Mouse (Mus musculus) midbrain, embryonic 12.5 days (tissue): ENCODE data around the gene Mvb12a. TPM values are rescaled to one million over a fixed set of nuclear protein-coding genes. Genes with fewer than 3 reads are reported as not detected.

Experiments used
- ATAC-seq: fragments of 200-750 bp; cut with Nextera tagmentation; 2 replicates; pipeline ENCODE4 v1.8.0; 2017; ENCODE audit warnings: low read depth, moderate TSS enrichment, moderate library complexity; ENCODE audit not compliant: low FRiP score
- H3K27ac ChIP-seq: fragments of 300-500 bp; sonication (generic); replicated peaks from 2 replicates; pipeline ENCODE4 v1.5.1; 2016; ENCODE audit warnings: mild to moderate bottlenecking
- H3K27me3 ChIP-seq: fragments of 300-500 bp; sonication (generic); 2 replicates; pipeline ENCODE4 v1.6.1; 2016; ENCODE audit warnings: mild to moderate bottlenecking
- H3K36me3 ChIP-seq: fragments of 300-500 bp; sonication (generic); 2 replicates; pipeline ENCODE4 v1.6.1; 2016
- H3K4me1 ChIP-seq: fragments of 300-500 bp; sonication (generic); 2 replicates; pipeline ENCODE4 v1.6.1; 2016
- H3K4me2 ChIP-seq: fragments of 300-500 bp; sonication (generic); replicated peaks from 2 replicates; pipeline ENCODE4 v1.6.1; 2016; ENCODE audit warnings: mild to moderate bottlenecking, moderate library complexity
- H3K4me3 ChIP-seq: fragments of 300-500 bp; sonication (generic); 2 replicates; pipeline ENCODE4 v1.5.1; 2016; ENCODE audit warnings: mild to moderate bottlenecking
- H3K9ac ChIP-seq: fragments of 300-500 bp; sonication (generic); replicated peaks from 2 replicates; pipeline ENCODE4 v1.6.1; 2016; ENCODE audit warnings: mild to moderate bottlenecking, moderate library complexity
- H3K9me3 ChIP-seq: fragments of 300-500 bp; sonication (generic); 2 replicates; pipeline ENCODE4 v1.6.1; 2016; ENCODE audit warnings: mild to moderate bottlenecking
- WGBS: fragments of 180-500 bp; shearing (Covaris S2); methylation state at CpG from one replicate; pipeline ENCODE4 v1.1.7; 2016; 5-methylcytosine and 5-hydroxymethylcytosine counted together
- polyA plus RNA-seq: library from polyadenylated mRNA; unstranded; fragments of >200 nt; fragmentation: Nextera tagmentation; extraction: Ambion mirVana; gene quantifications from 2 replicates; pipeline ENCODE4 v1.2.1, GENCODE M21; 2016

Gene Mvb12a
- polyA plus RNA-seq, 1 experiment from 2014 or later = 57.0 TPM

DNA sequence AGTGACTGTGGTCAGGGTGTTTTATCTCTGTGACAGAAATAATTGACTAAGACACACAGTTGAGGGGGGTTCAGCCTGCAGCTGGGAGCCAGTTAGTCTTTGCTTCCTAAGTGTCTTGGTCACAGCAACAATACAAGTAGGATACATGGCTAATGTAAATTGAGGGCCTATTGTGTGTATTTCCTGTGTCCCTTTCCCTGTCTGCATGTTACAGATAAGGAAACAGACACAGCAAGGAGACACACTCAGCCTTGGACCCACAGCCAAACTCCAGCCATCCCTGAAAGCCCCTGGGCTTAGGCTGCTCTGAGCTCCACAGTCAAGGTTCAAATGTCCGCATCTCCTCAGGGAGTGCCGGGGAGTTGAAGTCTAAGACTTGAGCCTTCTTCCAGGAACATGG lies 11.9 kb downstream of the Mvb12a start:
- H3K27ac ChIP-seq = no peak overlapping the region
- ATAC-seq = no peak
- H3K9ac ChIP-seq = no peak overlapping the region
- H3K4me2 ChIP-seq = no peak overlapping the region
- H3K36me3 ChIP-seq = no peaks in the 10 kb centered on the region
- H3K4me3 ChIP-seq = no peak overlapping the region
- peaks cover 9% of the 10 kb centered on the region for H3K4me1 ChIP-seq
- H3K27me3 ChIP-seq = peaks cover 60% of the 10 kb centered on the region
- H3K9me3 ChIP-seq = no peaks in the 10 kb centered on the region
- 84% methylated on average over 2 of the region's 2 CpGs for WGBS

DNA sequence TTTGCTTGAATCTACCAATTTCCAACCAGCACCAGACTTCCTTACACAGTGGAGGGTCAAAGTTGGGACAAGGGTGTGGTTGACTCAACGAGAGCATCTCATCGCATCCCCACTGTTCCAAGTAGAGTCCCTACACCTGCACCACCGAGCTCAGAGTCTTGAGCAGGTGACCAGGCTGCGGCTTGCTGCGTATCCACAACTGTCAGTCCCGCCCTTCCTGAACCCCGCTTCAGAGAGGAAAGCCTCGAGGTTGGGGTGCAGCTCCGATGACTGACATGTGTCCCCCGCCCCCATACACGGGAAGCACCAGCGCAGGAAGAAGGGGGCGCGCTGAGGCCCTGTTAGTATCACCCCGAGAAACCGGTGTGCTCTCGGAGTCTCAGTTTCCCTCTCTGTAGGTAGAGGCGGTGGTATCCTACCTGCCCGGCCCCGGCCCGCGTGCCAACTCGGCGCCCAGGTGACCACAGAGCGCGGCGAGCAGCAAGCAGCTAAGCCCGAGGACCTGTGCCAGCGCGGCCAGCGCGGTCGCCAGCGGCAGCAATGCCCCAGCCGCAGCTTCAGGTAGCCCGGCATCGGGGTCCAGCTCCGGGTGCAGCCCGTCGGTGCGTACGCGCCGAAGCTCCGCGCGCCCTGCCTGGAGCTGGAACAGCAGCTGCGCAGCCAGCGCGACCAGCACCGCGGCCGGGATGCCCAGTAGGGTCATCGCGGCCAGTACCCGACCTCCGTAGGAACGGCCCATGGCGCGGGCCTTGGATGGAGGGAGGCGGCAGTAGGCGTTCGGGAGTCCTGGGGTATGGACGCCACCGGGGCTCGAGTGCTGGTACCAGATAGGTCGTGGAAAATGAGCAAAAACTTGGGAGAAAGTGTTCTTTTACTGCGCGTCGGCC lies 15.6 kb downstream of the Mvb12a start, which contains the start of gene Tmem221:
Gene Tmem221, minus strand, starts transcription at position 801 of the 887 bp plus-strand sequence.
- 0 out of 2 replicates have a peak, but pooled peaks have one; percentile 7 for ATAC-seq
- Histone ChIP-seq H3K4me1 (peaks cover 17% of the 10 kb centered on the region), H3K9ac (no peak within 1 kb of the TSS), H3K4me3 (peak within 1 kb of the TSS; percentile 24), H3K27ac (no peak within 1 kb of the TSS), H3K9me3 (no peaks in the 10 kb centered on the region), H3K36me3 (no peaks in the 10 kb centered on the region), H3K27me3 (peaks cover 97% of the 10 kb centered on the region), H3K4me2 (peak within 1 kb of the TSS; percentile 45)
- 6% methylated on average over 70 of the region's 70 CpGs for WGBS

DNA sequence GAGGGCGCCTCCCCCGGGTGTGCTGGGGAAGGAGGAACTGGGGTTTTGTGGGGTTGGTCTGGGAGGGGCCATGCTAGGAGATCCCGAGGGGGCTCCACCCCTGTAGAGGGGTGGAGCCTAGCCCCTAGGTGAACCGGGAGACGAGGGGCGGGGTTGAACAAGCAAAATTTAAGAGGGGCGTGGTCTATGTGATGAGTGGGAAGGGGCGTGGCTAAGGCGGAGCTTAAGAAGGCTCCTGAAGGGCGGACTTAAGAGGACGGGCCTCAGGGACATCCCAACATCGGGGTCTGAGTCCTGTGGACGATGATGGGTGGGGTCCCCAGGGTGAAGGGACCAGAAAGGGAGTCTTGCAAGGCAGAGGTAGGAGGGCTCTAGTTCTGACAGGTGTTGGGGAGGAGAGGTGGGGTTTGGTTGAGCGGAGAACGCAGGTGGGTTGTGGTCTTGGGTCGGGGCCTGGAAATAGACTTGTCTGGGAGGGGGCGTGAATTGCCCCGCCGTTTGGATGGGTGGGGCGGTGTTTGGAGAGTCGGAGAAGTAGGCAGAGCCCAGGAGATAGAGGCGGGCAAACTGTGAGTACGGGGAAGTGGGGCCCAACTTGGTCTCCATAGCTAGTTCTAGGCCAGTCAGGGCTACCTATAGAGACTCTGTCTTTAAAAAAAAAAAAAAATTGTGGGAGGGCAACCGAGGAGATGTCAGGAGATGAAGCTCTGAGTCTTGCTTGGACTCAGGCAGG lies 16.4 kb downstream of the Mvb12a start:
- 2% methylated on average over 24 of the region's 24 CpGs for WGBS
- peaks cover 17% of the 10 kb centered on the region for H3K4me1 ChIP-seq
- H3K4me3 ChIP-seq = peak overlapping the region; percentile 24
- H3K27ac ChIP-seq = no peak overlapping the region
- H3K9ac ChIP-seq = no peak overlapping the region
- H3K36me3 ChIP-seq = no peaks in the 10 kb centered on the region
- ATAC-seq = 0 out of 2 replicates have a peak, but pooled peaks have one; percentile 14
- H3K4me2 ChIP-seq = peak overlapping the region; percentile 45
- H3K9me3 ChIP-seq = peaks cover 3% of the 10 kb centered on the region
- H3K27me3 ChIP-seq = peaks cover 95% of the 10 kb centered on the region

DNA sequence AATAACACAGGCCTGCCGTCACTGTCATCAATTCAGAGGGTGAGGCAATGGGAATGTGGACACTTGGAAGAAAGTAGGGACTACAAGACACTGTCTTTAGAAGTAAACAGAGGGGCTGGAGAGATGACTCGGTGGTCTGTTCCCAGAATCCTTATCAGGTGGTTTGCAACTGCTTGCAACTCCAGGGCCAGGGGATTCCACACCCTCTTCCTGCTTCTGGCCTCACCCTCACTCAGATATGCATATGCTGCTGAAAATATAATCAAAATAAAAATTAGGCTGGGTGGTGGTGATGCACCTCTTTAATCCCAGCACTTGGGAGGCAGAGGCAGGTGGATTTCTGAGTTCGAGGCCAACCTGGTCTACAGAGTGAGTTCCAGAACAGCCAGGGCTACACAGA lies 17.3 kb downstream of the Mvb12a start:
- ATAC-seq = no peak
- no peak overlapping the region for H3K4me2 ChIP-seq
- no peak overlapping the region for H3K4me3 ChIP-seq
- H3K27ac ChIP-seq = no peak overlapping the region
- 83% methylated on average over 3 of the region's 3 CpGs for WGBS
- H3K36me3 ChIP-seq = no peaks in the 10 kb centered on the region
- H3K27me3 ChIP-seq = peaks cover 87% of the 10 kb centered on the region
- H3K9ac ChIP-seq = no peak overlapping the region
- H3K9me3 ChIP-seq = peaks cover 6% of the 10 kb centered on the region
- H3K4me1 ChIP-seq = peaks cover 17% of the 10 kb centered on the region

DNA sequence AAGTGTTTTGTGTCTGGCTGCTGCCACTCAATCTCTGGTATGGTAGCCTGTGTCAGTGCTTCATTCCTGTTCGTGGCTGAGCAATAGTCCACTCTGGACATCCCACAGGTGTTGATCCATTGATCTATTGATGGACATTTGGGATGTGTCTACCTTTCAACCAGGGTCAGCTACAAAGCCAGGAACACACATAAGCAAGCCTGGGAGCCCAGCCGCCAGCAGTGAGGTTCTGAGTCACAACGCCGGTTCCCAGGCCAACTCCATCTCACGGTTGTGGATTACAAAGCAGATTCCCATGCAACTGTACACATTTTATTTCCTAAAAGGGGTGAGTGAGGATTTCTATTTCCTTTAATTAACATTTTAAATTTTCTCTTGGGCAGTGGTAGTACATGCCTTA lies 18.0 kb downstream of the Mvb12a start:
- 86% methylated on average over 5 of the region's 5 CpGs for WGBS
- no peak for ATAC-seq
- Histone ChIP-seq H3K4me1 (peaks cover 17% of the 10 kb centered on the region), H3K4me2 (no peak overlapping the region), H3K9me3 (peaks cover 6% of the 10 kb centered on the region), H3K36me3 (no peaks in the 10 kb centered on the region), H3K9ac (no peak overlapping the region), H3K4me3 (no peak overlapping the region), H3K27ac (no peak overlapping the region), H3K27me3 (peaks cover 85% of the 10 kb centered on the region)

DNA sequence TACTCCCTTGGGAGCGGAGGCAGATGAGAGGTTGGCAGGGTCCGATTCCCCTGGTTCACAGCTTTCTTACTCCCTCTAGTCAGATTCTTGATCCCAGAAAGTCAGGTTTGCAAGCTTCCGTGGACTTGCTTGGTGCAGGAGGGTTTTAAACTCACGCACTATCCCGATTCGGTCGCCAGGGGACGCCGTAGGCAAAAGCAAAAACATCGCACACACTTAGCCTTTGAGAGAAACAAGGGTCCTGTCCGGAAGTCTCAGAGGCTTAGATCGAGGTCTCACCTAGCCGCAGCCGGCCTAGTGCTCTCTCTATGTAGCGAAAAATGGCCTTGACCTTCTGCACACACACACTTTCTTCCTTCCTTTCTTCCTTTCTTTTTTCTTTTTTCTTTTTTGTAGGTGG lies 18.7 kb downstream of the Mvb12a start:
- Histone ChIP-seq H3K9me3 (peaks cover 6% of the 10 kb centered on the region), H3K4me1 (peaks cover 17% of the 10 kb centered on the region), H3K27me3 (peaks cover 84% of the 10 kb centered on the region), H3K36me3 (no peaks in the 10 kb centered on the region), H3K4me3 (no peak overlapping the region), H3K27ac (no peak overlapping the region), H3K9ac (no peak overlapping the region), H3K4me2 (no peak overlapping the region)
- 4% methylated on average over 15 of the region's 15 CpGs for WGBS
- no peak for ATAC-seq

DNA sequence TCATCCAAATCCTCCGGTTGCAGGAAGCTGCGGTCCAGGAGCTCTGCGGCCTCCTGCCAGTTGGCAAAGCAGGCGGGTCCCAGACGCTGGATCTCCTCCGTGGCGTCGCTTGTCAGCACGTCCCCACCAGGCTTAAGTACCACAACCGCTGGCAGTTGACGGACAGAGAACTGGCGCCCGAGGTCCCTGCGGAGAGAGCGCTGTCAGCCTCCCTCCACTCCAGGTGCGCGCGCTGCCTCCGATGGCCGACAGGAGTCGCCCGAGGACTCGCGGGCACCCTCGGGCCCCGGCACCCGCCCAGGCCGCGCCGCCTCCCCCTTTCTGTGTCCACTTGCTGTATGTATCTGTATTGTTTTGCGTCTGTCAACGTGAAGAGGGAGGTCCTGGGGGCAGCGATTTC lies 20.0 kb downstream of the Mvb12a start:
- 1% methylated on average over 33 of the region's 33 CpGs for WGBS
- Histone ChIP-seq H3K4me3 (peak overlapping the region; percentile 17; the same call in 1 of the 2 replicates), H3K9ac (peak overlapping the region; percentile 35; the same call in 1 of the 2 replicates), H3K27me3 (peaks cover 81% of the 10 kb centered on the region), H3K27ac (no peak overlapping the region), H3K36me3 (no peaks in the 10 kb centered on the region), H3K4me1 (peaks cover 17% of the 10 kb centered on the region), H3K4me2 (peak overlapping the region; percentile 39), H3K9me3 (peaks cover 6% of the 10 kb centered on the region)
- peak; percentile 53 for ATAC-seq

DNA sequence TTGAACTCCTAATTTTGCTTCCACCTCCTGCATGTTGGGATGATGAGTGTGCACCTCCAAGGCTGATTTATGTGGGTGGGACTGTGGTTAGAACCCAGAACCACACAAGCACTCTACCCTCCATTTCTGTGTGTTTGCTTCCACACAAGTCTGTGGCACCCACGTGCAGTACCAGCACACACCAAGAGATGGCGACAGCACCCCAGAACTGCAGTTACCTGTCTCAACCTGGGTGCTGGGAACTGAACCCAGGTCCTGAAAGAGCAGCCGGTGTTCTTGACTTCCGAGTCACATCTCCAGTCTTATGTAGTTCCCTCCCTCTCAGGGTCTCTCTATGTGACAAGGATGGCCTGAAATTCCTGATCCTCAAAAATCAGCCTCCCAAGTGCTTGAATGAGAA lies 21.3 kb downstream of the Mvb12a start:
- 85% methylated on average over 4 of the region's 4 CpGs for WGBS
- no peak for ATAC-seq
- peaks cover 80% of the 10 kb centered on the region for H3K27me3 ChIP-seq

DNA sequence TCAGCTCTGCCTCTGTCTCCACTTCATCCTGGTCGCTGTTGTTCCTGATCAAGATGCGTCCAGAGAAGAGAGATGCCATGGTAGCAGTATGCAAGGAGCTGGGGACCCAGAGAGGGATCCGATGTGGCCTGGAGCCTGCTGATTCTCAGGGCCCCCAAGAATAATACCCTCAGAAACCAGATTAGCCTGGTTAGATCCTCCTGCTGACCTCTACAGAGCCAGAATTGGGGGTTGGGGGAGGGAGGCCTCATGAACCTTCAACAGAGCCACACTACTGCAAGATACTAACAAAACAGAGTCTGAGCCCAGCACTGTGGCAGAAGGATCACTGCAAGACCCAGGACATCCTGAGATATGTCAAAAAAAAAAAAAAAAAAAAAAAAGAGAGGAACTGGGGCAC lies 23.8 kb downstream of the Mvb12a start, which contains the start of gene Nxnl1:
Gene Nxnl1, minus strand, starts transcription at position 101 of the 400 bp plus-strand sequence.
- Histone ChIP-seq H3K9ac (no peak within 1 kb of the TSS), H3K4me1 (peaks cover 30% of the 10 kb centered on the region), H3K36me3 (no peaks in the 10 kb centered on the region), H3K27ac (no peak within 1 kb of the TSS), H3K4me3 (no peak within 1 kb of the TSS), H3K4me2 (no peak within 1 kb of the TSS), H3K27me3 (peaks cover 62% of the 10 kb centered on the region), H3K9me3 (peaks cover 6% of the 10 kb centered on the region)
- ATAC-seq = no peak
- 61% methylated on average over 3 of the region's 3 CpGs for WGBS

More for the DNA sequence above, 21.3 kb downstream of the Mvb12a start:
- H3K4me3 ChIP-seq = no peak overlapping the region
- no peaks in the 10 kb centered on the region for H3K36me3 ChIP-seq
- no peak overlapping the region for H3K27ac ChIP-seq
- no peak overlapping the region for H3K9ac ChIP-seq
- peaks cover 6% of the 10 kb centered on the region for H3K9me3 ChIP-seq
- H3K4me1 ChIP-seq = peaks cover 16% of the 10 kb centered on the region
- no peak overlapping the region for H3K4me2 ChIP-seq

DNA sequence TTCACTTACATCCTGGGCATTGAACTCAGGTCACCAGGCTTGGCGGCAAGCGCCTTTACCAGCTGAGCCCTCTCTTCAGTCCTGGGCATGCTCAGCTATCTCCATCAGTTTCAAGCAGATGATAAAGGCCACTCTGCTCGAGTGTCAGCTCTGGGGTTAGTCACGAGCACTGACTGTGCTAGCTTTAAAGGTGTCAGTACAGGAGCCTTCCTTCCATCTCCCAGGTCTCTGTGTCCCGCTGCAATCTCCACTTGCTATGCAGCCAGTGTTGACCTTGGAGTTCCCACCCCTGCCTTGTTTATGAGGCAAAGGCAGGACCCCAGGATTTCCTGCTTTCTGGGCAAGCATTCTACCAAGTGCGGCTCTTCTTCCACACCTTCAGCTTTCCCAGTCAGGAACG lies 24.9 kb downstream of the Mvb12a start:
- peaks cover 51% of the 10 kb centered on the region for H3K27me3 ChIP-seq

DNA sequence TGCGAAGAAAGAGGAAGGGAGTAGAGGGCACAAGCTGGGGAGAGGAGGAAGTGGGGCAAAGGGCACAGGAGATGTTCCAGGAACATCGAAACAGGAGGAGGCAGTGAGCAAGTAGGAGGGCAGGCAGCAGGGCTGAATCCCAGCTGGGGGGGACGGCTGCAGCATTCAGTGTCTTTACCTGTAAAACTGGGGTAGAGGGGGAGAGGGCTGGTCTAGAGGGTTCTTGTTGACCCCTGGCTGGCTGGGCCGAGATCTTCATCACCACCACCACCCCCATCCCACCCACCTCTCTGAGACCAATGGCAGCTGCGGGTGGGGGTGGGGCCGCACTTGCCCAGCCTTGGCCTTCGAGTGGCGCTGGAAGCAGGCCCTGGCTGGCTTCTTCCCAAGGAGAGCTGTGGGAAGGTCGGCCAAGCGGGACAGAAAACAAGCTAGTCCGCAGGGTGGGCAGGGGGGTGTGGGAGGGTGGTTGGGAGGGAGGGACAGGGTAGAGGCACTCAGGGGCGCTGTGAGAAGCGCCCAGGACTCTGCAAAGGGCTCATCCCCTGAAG lies 25.7 kb downstream of the Mvb12a start, which contains the start of gene Slc27a1:
Gene Slc27a1, plus strand, starts transcription at position 496 of the 551 bp plus-strand sequence.
- Histone ChIP-seq H3K4me3 (peak within 1 kb of the TSS; percentile 66), H3K9ac (peak within 1 kb of the TSS; percentile 53), H3K4me1 (peaks cover 34% of the 10 kb centered on the region), H3K27ac (peak within 1 kb of the TSS; percentile 58), H3K4me2 (peak within 1 kb of the TSS; percentile 67), H3K27me3 (peaks cover 46% of the 10 kb centered on the region), H3K9me3 (peaks cover 6% of the 10 kb centered on the region), H3K36me3 (no peaks in the 10 kb centered on the region)
- WGBS = 14% methylated on average over 13 of the region's 13 CpGs
- ATAC-seq = no peak

More for the DNA sequence above, 24.9 kb downstream of the Mvb12a start:
- Histone ChIP-seq H3K36me3 (no peaks in the 10 kb centered on the region), H3K4me1 (peaks cover 35% of the 10 kb centered on the region), H3K27ac (no peak overlapping the region), H3K9me3 (peaks cover 6% of the 10 kb centered on the region), H3K4me2 (no peak overlapping the region), H3K9ac (no peak overlapping the region), H3K4me3 (no peak overlapping the region)
- ATAC-seq = no peak
- 74% methylated on average over 7 of the region's 7 CpGs for WGBS
